Mouse (Mus musculus) Patski (cell line): ENCODE results near the gene Themis3. TPM values are rescaled to one million over a fixed set of nuclear protein-coding genes. Genes with fewer than 3 reads are reported as not detected.

Source experiments
- ATAC-seq: fragments of 100-300 bp; one replicate; pipeline ENCODE4 v1.8.0; 2021
- CTCF ChIA-PET: fragments of 350-600 bp; sonication (Branson Sonifier 250); formaldehyde crosslinking; loops from one replicate; lab custom pipeline; 2022; ENCODE audit warnings: inconsistent platforms; lab: Charles Lee
- POLR2A ChIA-PET: fragments of 350-600 bp; sonication (Branson Sonifier 250); formaldehyde crosslinking; loops from one replicate; lab custom pipeline; 2022; ENCODE audit warnings: antibody characterized with exemption, inconsistent platforms; lab: Charles Lee
- DNase-seq: peaks from one replicate; pipeline ENCODE4 v3.0.0-alpha.2; 2011; ENCODE audit warnings: low read depth, low spot score
- H3K27me3 ChIP-seq: fragments of 371-371 bp; one replicate; pipeline ENCODE4 v1.5.1; 2021
- CTCF ChIP-seq: fragments of 100-300 bp; IDR thresholded peaks from one replicate; pipeline ENCODE4 v1.5.1; 2021
- in situ Hi-C: fragments of 300-500 bp; cut with MboI; formaldehyde crosslinking; loops from 3 replicates; pipeline ENCODE4 v1.11.1; 2018; ENCODE audit warnings: low pct_unique_long_range_greater_than_20kb, mixed read lengths
- polyA plus RNA-seq: library from polyadenylated mRNA; unstranded; gene quantifications from one replicate; pipeline ENCODE4 v1.2.3, GENCODE M21; 2021

The Themis3 gene
- polyA plus RNA-seq, 1 experiment from 2014 or later = not detected

DNA sequence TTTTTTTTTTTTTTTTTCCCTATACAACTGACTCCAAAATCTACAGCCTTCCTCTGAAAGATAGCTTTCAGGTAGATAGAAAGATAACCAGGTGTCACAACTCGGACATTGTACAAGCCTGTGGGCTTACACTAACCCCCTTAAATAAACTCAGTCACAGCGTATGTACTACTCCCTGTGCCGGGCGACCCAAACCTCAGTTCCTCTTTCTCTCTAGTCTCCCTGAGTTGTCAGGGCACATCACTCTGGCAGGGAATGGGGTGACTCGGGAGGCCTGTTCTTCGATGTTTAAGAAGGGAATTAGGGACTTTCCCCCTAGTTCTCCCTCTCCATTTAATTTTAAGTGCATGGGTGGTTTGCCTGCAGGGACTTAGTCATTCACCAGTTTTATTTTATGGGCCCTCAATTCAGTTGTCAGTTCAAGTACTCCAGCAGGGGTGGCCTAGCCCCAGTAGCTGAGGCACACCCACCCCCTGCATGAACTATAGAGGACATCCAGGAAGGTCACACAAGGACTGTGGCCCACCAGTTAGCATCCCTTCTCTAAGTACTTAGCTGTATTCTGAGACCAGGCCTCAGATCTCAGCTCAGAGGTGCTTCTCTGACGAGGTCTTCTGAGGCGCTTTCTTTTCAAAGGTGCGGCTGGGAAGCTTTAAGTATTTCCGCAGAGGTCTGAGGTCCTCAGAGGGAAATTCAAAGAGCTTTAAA is 80.0 kb downstream of the Themis3 start:
- H3K27me3 ChIP-seq = no peaks in the 10 kb centered on the region
- ATAC-seq = no peak
- DNase-seq = no peak
- in situ Hi-C loops = no loop called here
- no peak for TF ChIP-seq CTCF
- ChIA-PET POLR2A (no interaction called here), CTCF (no interaction called here)

DNA sequence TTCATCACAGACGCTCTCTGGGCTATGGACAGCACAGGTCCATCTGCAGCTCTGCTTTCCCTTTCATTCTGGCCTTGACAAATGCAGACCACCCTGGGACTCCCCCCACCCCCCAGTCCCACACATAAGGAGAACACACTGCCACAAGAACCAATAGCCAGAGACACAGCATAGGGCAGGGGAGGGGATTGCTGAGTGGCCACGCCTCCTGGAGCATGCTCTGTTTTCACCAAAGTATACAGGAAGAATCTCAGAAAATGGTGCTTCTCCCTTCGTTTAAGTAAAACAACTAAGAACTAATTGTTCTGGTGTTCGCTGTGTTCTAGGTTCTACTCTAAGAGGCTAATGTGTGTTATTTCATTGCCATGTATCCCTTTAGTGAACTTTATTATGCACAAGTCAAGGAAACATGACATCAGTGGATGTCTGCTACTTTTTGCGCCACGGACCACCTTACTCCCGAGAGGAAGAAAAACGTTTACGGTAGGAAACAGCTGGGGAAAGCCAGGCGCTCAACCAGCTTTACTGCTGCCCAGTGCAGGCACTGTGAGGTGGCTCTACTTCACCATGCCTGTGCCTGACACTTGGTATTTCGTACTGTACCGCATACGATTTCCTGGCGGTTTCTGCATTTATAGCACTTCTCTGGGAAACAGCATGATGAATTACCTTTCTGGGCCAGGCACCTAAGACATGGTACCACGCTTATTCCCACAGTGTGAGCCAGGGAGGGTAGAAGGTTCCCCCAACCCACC is 82.0 kb downstream of the Themis3 start:
- in situ Hi-C loops = no loop called here
- ChIA-PET POLR2A (no interaction called here), CTCF (no interaction called here)
- DNase-seq (no peak), ATAC-seq (no peak)
- no peaks in the 10 kb centered on the region for H3K27me3 ChIP-seq
- no peak for TF ChIP-seq CTCF

DNA sequence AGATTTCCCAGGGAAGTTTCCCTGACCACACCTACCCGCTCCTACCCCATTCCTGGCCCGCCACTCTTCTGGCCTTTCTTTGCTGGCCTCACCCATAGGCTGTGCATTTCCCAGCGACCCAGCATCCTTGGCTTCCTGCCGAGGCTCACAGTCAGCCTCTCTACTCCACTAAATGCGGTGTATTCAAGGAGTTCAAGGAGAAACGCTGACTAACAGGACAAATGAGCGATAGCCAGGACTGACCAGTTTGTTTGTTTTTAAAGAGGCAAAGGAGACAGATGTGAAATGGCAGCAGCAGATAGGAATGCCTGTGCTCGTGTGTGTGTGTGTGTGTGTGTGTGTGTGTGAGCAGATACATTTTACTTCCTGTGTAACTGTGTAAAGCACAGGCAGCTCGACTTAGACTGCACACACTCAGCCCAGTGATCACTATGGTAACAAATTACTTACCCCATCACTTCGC is 84.2 kb downstream of the Themis3 start:
- ChIA-PET CTCF (interaction anchor here (1.4 kb wide), 2 partner anchors 9 to 12 kb away, joined by 3 to 8 read pairs; partner anchors contain the start of gene Rab12), POLR2A (no interaction called here)
- H3K27me3 ChIP-seq = no peaks in the 10 kb centered on the region
- DNase-seq = peak; percentile 57
- ATAC-seq = peak; percentile 7
- TF ChIP-seq CTCF = no peak
- in situ Hi-C loops = no loop called here

DNA sequence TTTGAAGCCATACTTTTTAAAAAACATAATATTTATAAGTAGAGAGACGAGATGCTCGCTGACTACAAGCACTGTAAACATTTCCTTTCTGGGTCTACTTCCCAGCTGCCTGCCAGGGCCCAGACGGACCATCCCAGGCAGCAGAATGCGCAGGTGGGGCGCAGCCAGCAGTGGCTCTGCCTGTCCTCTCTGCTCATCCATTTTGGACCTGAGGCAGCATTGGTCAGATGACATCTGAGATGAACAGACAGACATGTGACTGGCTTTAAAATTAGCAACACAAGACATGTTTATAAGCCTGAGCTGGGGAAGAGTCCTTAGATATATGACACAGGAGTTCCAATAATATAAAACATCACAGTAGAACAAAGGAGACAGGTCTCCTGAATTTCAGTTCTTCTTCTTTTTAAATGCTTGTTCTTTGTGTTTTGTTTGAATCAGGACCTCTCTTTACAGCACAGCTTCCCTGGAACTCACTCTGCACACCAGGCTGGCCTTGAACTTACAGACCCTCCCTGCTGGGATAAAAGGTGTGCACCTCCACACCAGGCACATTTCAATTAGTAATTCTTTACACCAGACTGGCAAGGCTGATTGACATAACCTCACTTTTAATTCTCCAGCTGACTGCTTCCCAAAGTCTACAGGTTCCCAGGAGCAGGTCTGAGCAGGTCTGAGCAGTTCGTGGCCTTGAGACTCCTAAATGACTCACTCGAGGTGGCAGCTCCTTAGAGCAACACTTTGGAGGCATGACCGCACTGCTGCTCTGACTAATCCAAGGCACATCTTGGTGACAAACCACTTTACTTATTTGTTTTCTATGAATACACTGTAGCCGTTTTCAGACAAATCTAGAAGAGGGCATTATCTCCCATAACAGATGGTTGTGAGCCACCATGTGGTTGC is 87.1 kb downstream of the Themis3 start:
- POLR2A ChIA-PET = interaction anchor here (0.6 kb wide), 1 partner anchor 626 kb away, joined by 4 read pairs; no protein-coding TSS in a partner anchor
- DNase-seq (peak; percentile 57), ATAC-seq (peak; percentile 84)
- H3K27me3 ChIP-seq = no peaks in the 10 kb centered on the region
- CTCF ChIA-PET = interaction anchor here (0.6 kb wide), 1 partner anchor 10 kb away, joined by 3 read pairs; no protein-coding TSS in a partner anchor
- in situ Hi-C loops = no loop called here
- TF ChIP-seq CTCF = no peak

DNA sequence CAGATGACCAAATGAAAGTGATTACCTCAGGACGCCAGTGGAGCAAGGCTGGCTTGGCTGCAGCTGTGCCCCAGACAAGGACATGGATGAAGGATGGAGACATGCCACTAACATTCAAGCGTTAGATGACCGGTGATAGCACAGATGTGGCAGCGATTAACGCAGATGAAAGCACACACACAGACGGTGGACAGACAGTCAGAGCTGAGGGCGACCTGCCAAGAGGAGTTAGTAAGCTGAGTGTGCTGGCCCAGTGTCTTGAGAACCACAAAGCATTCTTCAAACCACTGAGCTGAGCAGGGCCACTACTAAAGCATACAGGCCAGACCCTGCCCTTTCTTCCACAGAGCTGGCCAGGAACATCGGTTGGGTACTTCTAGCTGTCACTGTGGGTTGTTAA is 89.5 kb downstream of the Themis3 start:
- DNase-seq (peak; percentile 47), ATAC-seq (peak; percentile 34)
- no peak for TF ChIP-seq CTCF
- no peaks in the 10 kb centered on the region for H3K27me3 ChIP-seq
- CTCF ChIA-PET = no interaction called here
- POLR2A ChIA-PET = interaction anchor here (0.5 to 0.8 kb wide), 3 partner anchors 9 to 757 kb away, joined by 3 to 4 read pairs (median 3); no protein-coding TSS in a partner anchor
- in situ Hi-C loops = no loop called here

Other genes starting within 250 kb of the Themis3 start
- 17.5 TPM for gene Mtcl1, start 144.9 kb downstream of the Themis3 start, polyA plus RNA-seq
- 79.8 TPM for gene Rab12, start 74.9 kb downstream of the Themis3 start, polyA plus RNA-seq